Mouse (Mus musculus) kidney, postnatal 0 days (tissue): ENCODE measurements at regions not wholly inside any gene's neighbourhood (a gene's known extent, or its start where the extent isn't known, plus 50 kb on each side); places are given as distances from the start of the nearest gene placed in this dataset.

ENCODE experiments used
- ATAC-seq: fragments of 200-750 bp; cut with Nextera tagmentation; replicated peaks from 2 replicates; pipeline ENCODE4 v1.8.0; 2017; ENCODE audit warnings: low read depth, moderate number of reproducible peaks, moderate TSS enrichment, moderate library complexity; ENCODE audit not compliant: low FRiP score
- DNase-seq: peaks from one replicate; pipeline ENCODE4 v3.0.0-alpha.2; 2016; ENCODE audit warnings: low spot score
- H3K27ac ChIP-seq: fragments of 300-500 bp; sonication (generic); 2 replicates; pipeline ENCODE4 v1.5.1; 2014; ENCODE audit warnings: mild to moderate bottlenecking
- H3K27me3 ChIP-seq: fragments of 300-500 bp; sonication (generic); 2 replicates; pipeline ENCODE4 v1.6.1; 2014; ENCODE audit warnings: low read length, mixed read lengths; ENCODE audit not compliant: insufficient read depth
- H3K36me3 ChIP-seq: fragments of 300-500 bp; sonication (generic); 2 replicates; pipeline ENCODE4 v1.6.1; 2014; ENCODE audit warnings: low read length, mixed read lengths; ENCODE audit not compliant: insufficient read depth
- H3K4me1 ChIP-seq: fragments of 300-500 bp; sonication (generic); replicated peaks from 2 replicates; pipeline ENCODE4 v1.6.1; 2014; ENCODE audit warnings: antibody characterized with exemption, low read length, mixed read lengths; ENCODE audit not compliant: insufficient read depth
- H3K4me2 ChIP-seq: fragments of 300-500 bp; sonication (generic); 2 replicates; pipeline ENCODE4 v1.6.1; 2014; ENCODE audit warnings: mild to moderate bottlenecking, low read length, moderate library complexity, mixed read lengths
- H3K4me3 ChIP-seq: fragments of 300-500 bp; sonication (generic); replicated peaks from 2 replicates; pipeline ENCODE4 v1.5.1; 2014; ENCODE audit warnings: low read depth, low read length
- H3K9ac ChIP-seq: fragments of 300-500 bp; sonication (generic); 2 replicates; pipeline ENCODE4 v1.6.1; 2014; ENCODE audit warnings: low read depth, low read length
- H3K9me3 ChIP-seq: fragments of 300-500 bp; sonication (generic); replicated peaks from 2 replicates; pipeline ENCODE4 v1.6.1; 2016; ENCODE audit warnings: low read length, inconsistent platforms, mixed read lengths
- CTCF ChIP-seq: IDR thresholded peaks from 2 replicates; pipeline ENCODE4 v1.5.1; 2016; ENCODE audit warnings: antibody characterized with exemption, low read depth, mild to moderate bottlenecking, moderate library complexity
- whole genome bisulfite sequencing: fragments of 180-500 bp; shearing (Covaris S2); extraction: QIAGEN DNeasy Blood & Tissue Kit; methylation state at CpG from one replicate; pipeline ENCODE4 v1.1.7; 2014; 5-methylcytosine and 5-hydroxymethylcytosine counted together

- Histone ChIP-seq H3K9ac (peak overlapping the region; percentile 89), H3K9me3 (no peaks in the 10 kb centered on the region), H3K36me3 (no peaks in the 10 kb centered on the region), H3K4me2 (peak overlapping the region; percentile 85), H3K4me3 (peak overlapping the region; percentile 99), H3K27me3 (no peaks in the 10 kb centered on the region), H3K4me1 (no peaks in the 10 kb centered on the region), H3K27ac (peak overlapping the region; percentile 99)
- peak; percentile 47; the same call in 1 of the 2 replicates for TF ChIP-seq CTCF
- DNase-seq (peak; percentile 82), ATAC-seq (peak; percentile 50)
- WGBS, result under 1% methylated on average over 91 of the region's 95 CpGs
Measured at GRCm38 (mm10) chr13:107890866-107891821, 153.1 kb upstream of the Smim15 start.

- H3K9me3 ChIP-seq, result no peaks in the 10 kb centered on the region
- peak; percentile 94 for ATAC-seq
- peak overlapping the region; percentile 99 for H3K4me3 ChIP-seq
- H3K27ac ChIP-seq, result peak overlapping the region; percentile 99
- peak overlapping the region; percentile 93 for H3K9ac ChIP-seq
- H3K27me3 ChIP-seq, result no peaks in the 10 kb centered on the region
- no peaks in the 10 kb centered on the region for H3K4me1 ChIP-seq
- DNase-seq, result peak; percentile 98
- peak; percentile 54 for TF ChIP-seq CTCF
- H3K36me3 ChIP-seq, result no peaks in the 10 kb centered on the region
- under 1% methylated on average over 72 of the region's 90 CpGs for WGBS
- peak overlapping the region; percentile 85 for H3K4me2 ChIP-seq
Measured at GRCm38 (mm10) chr13:107889985-107890865, 154.0 kb upstream of the Smim15 start.

GRCm38 (mm10) chr13:107889588-107889984 lies 154.7 kb upstream of the Smim15 start:
- peak; percentile 46 for DNase-seq
- Histone ChIP-seq H3K9ac (peak overlapping the region; percentile 93), H3K4me3 (peak overlapping the region; percentile 99), H3K36me3 (0 out of 2 replicates have a peak, but pooled peaks cover 4% of the 10 kb centered on the region), H3K4me1 (peaks cover 2% of the 10 kb centered on the region; the same call in 1 of the 2 replicates), H3K27ac (peak overlapping the region; percentile 91), H3K4me2 (peak overlapping the region; percentile 82), H3K27me3 (no peaks in the 10 kb centered on the region), H3K9me3 (no peaks in the 10 kb centered on the region)
- WGBS, result under 1% methylated on average over 41 of the region's 66 CpGs
- ATAC-seq, result peak; percentile 0; the same call in 1 of the 2 replicates
- no peak for TF ChIP-seq CTCF

- Histone ChIP-seq H3K4me1 (peaks cover 9% of the 10 kb centered on the region; the same call in 1 of the 2 replicates), H3K4me2 (peak overlapping the region; percentile 82), H3K36me3 (0 out of 2 replicates have a peak, but pooled peaks cover 5% of the 10 kb centered on the region), H3K9me3 (no peaks in the 10 kb centered on the region), H3K4me3 (peak overlapping the region; percentile 99), H3K27me3 (no peaks in the 10 kb centered on the region), H3K9ac (peak overlapping the region; percentile 93), H3K27ac (peak overlapping the region; percentile 91)
- peak; percentile 4; the same call in 1 of the 2 replicates for TF ChIP-seq CTCF
- ATAC-seq (no peak), DNase-seq (peak; percentile 69)
- 2% methylated on average over 108 of the region's 127 CpGs for WGBS
Measured at GRCm38 (mm10) chr13:107888571-107889451, 155.4 kb upstream of the Smim15 start.

- Histone ChIP-seq H3K27me3 (no peaks in the 10 kb centered on the region), H3K4me2 (peak overlapping the region; percentile 82), H3K36me3 (0 out of 2 replicates have a peak, but pooled peaks cover 5% of the 10 kb centered on the region), H3K9me3 (no peaks in the 10 kb centered on the region), H3K4me1 (peaks cover 9% of the 10 kb centered on the region; the same call in 1 of the 2 replicates), H3K27ac (peak overlapping the region; percentile 91), H3K4me3 (peak overlapping the region; percentile 99), H3K9ac (peak overlapping the region; percentile 93)
- ATAC-seq (no peak), DNase-seq (peak; percentile 59)
- no peak for TF ChIP-seq CTCF
- WGBS, result under 1% methylated on average over 9 of the region's 9 CpGs
Measured at GRCm38 (mm10) chr13:107888231-107888555, 156.1 kb upstream of the Smim15 start.
